Mouse (Mus musculus) gastrocnemius, postnatal 10 days (tissue): Measurements from ENCODE around the gene 1700025G04Rik. TPM values are rescaled to one million over a fixed set of nuclear protein-coding genes. Genes with fewer than 3 reads are reported as not detected.

Source experiments
- DNase-seq: peaks from one replicate; pipeline ENCODE4 v3.0.0; 2021; ENCODE audit warnings: mixed read lengths
- long read RNA-seq, 2 experiments: library from polyadenylated mRNA; stranded (forward); transcript quantifications; one replicate each; pipeline ENCODE4 v2.0.0; 2021
- total RNA-seq, 2 experiments: library from RNA; stranded (reverse); gene quantifications; 2 replicates each; pipeline ENCODE4 v1.2.3; 2021

Gene 1700025G04Rik
- total RNA-seq: 10 to 100 TPM; 80.5 to 80.9 TPM
- long read RNA-seq, experiment 1, full-length matches to known transcripts: 47 of 63 reads
- long read RNA-seq, experiment 1, partial matches to known transcripts: 1 of 63 reads
- long read RNA-seq, experiment 1, other reads (novel, unspliced or antisense): 15 of 63 reads
- long read RNA-seq, experiment 2, full-length matches to known transcripts: 53 of 56 reads
- long read RNA-seq, experiment 2, partial matches to known transcripts: 1 of 56 reads
- long read RNA-seq, experiment 2, other reads (novel, unspliced or antisense): 2 of 56 reads

- DNase-seq: peak; percentile 89
These were observed at the start of gene 1700025G04Rik for GRCm38 (mm10) chr1:152090018-152090553. Gene 1700025G04Rik, minus strand, starts transcription at chr1:152090125.

GRCm38 (mm10) chr1:152139496-152139895 is 49.6 kb upstream of the 1700025G04Rik start:
- no peak for DNase-seq

- peak; percentile 69 for DNase-seq
These were observed 40.3 kb upstream of the 1700025G04Rik start for GRCm38 (mm10) chr1:152130029-152130727.

GRCm38 (mm10) chr1:152125451-152125850 is 35.5 kb upstream of the 1700025G04Rik start:
- DNase-seq: no peak

- no peak for DNase-seq
These were observed 20.2 kb upstream of the 1700025G04Rik start for GRCm38 (mm10) chr1:152110123-152110522.

GRCm38 (mm10) chr1:152106136-152106535 is 16.2 kb upstream of the 1700025G04Rik start:
- DNase-seq: no peak

- DNase-seq: no peak
These were observed 15.3 kb upstream of the 1700025G04Rik start for GRCm38 (mm10) chr1:152105246-152105645.

- no peak for DNase-seq
These were observed 11.8 kb upstream of the 1700025G04Rik start for GRCm38 (mm10) chr1:152101746-152102145.

GRCm38 (mm10) chr1:152096045-152096444 is 6.1 kb upstream of the 1700025G04Rik start:
- no peak for DNase-seq

- peak; percentile 45 for DNase-seq
These were observed 930 bp upstream of the 1700025G04Rik start for GRCm38 (mm10) chr1:152090564-152091545.

- peak; percentile 57 for DNase-seq
These were observed 399 bp downstream of the 1700025G04Rik start for GRCm38 (mm10) chr1:152089526-152089925.

- peak; percentile 47 for DNase-seq
These were observed 1.0 kb downstream of the 1700025G04Rik start for GRCm38 (mm10) chr1:152088791-152089401.

GRCm38 (mm10) chr1:152088030-152088429 is 1.9 kb downstream of the 1700025G04Rik start:
- DNase-seq: no peak

GRCm38 (mm10) chr1:152086951-152087350 is 3.0 kb downstream of the 1700025G04Rik start:
- DNase-seq: no peak

- DNase-seq: no peak
These were observed 4.4 kb downstream of the 1700025G04Rik start for GRCm38 (mm10) chr1:152085561-152085960.

- peak; percentile 72 for DNase-seq
These were observed 5.1 kb downstream of the 1700025G04Rik start for GRCm38 (mm10) chr1:152084638-152085345.

- no peak for DNase-seq
These were observed 7.8 kb downstream of the 1700025G04Rik start for GRCm38 (mm10) chr1:152081954-152082711.

- no peak for DNase-seq
These were observed 8.8 kb downstream of the 1700025G04Rik start for GRCm38 (mm10) chr1:152081121-152081520.

GRCm38 (mm10) chr1:152080244-152080643 is 9.7 kb downstream of the 1700025G04Rik start:
- no peak for DNase-seq

GRCm38 (mm10) chr1:152077171-152077715 is 12.7 kb downstream of the 1700025G04Rik start:
- no peak for DNase-seq
